Mouse (Mus musculus): ENCODE results near the gene Selplg.

Gene Selplg

DNA sequence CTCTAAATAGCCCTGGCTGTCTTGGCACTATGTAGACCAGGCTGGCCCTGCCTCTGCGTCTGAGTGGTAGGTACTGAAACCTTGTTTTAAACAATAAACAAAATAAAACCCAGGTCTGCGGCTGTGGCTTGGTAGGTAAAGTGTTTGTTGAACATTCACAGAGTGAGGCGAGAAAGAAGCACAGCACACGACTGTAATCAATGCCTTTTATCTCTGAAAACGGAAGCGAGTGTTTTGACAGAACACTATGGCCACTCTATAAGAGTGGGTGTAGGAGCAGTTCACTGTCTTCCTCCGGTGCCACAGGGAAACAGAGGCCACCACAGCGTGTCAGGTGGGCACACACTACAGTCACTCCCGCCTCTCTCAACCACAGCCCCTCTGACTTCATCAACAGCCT, 9.8 kb upstream of the Selplg start:
- TF ChIP-seq GATA4 (IDR thresholded peaks at IDR 0.05; ENCODE audit: insufficient replicate concordance, low read length) = no peak

- no peak for TF ChIP-seq GATA4 (IDR thresholded peaks at IDR 0.05; ENCODE audit: insufficient replicate concordance, low read length)
Observed at GRCm38 (mm10) chr5:113841243-113842225, 9.1 kb upstream of the Selplg start.

DNA sequence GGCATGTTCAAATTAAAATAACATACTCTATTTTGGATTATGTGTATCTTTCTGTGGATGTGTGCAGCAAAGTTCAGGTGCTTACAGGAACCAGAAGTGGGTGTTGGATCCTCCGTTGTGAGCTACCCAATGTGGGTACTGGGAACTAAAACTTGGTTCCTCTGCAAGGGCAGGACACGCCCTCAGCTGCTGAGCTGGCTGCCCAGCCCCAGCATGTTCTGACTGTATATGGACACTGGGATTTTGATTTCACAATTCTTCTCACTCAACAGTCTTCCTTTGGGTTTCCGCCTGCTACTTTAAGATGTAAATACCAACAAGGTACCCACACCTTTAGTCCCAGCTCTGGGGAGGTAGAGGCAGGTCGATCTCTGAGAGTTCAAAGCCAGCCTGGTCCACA, 8.0 kb upstream of the Selplg start:
- no peak for TF ChIP-seq GATA4 (IDR thresholded peaks at IDR 0.05; ENCODE audit: insufficient replicate concordance, low read length)

DNA sequence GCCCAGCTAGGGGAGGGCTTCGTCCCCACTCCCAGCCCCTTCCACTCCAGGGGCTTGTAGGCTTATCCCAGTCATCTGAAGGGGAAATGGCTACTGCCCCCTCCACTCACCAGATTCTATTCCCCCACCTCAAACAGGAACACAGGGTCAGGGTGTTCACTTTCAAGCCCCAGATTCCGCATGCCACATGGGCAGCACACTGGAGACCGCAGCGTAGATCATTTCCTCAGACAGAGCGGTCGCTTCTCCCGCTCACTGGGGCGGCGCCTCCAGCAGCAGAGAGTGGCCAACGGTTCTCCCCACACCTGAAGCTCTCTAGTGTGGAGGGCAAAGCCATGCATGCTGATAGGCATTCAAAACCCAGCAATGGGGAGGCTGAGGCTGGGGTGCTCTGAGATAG, 4.5 kb upstream of the Selplg start:
- no peak for TF ChIP-seq GATA4 (IDR thresholded peaks at IDR 0.05; ENCODE audit: insufficient replicate concordance, low read length)

DNA sequence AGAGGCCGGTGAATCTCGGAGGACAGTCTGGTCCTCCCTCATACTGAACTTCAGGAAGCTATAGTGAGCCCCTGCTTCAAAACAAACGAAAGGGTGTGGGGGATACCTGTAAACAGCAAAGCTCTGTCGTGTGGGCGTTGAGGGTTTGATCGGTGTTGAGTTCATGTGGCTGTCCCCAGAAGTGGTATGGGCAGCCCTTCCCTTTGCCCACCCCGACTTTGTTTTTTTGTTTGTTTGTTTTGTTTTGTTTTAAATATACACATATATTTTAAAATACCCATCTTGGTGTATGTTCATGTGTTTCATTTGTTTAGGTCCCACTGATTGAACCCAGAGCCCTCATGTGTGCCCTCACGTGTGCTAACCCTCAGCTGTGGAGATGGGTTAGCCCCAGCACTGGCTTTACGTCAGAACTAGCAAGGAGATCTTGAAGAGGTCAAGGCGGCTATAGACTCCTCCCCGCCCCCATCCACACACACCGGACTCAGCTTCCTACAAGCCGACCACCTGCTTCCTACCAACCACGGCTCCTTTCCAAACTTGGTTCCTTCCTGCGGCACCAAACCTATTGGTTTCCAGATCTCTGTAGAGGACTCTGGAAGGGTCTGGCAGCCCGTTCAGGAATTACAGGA, 988 bp upstream of the Selplg start:
- no peak for TF ChIP-seq GATA4 (IDR thresholded peaks at IDR 0.05; ENCODE audit: insufficient replicate concordance, low read length)

GRCm38 (mm10) chr5:113831741-113832140, 703 bp downstream of the Selplg start:
- no peak for TF ChIP-seq GATA4 (IDR thresholded peaks at IDR 0.05; ENCODE audit: insufficient replicate concordance, low read length)

DNA sequence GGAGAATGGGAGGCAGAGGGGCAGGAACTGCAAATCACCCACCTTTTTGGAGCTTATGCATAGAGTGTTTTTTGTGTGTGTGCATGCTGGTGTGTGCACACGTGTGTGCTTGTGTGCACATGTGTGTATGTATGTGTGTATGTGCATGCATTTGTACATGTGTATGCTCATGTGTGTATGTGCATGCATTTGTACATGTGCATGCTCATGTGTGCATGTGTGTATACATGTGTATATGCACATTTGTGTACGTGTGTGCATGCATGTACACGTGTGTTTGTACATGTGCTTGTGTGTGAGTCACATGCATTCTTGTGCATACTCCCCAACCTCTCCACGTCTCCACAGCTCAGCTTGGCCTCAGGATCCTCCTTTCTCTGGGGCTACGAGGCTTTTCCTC, 1.6 kb downstream of the Selplg start:
- TF ChIP-seq GATA4 (IDR thresholded peaks at IDR 0.05; ENCODE audit: insufficient replicate concordance, low read length) = no peak

DNA sequence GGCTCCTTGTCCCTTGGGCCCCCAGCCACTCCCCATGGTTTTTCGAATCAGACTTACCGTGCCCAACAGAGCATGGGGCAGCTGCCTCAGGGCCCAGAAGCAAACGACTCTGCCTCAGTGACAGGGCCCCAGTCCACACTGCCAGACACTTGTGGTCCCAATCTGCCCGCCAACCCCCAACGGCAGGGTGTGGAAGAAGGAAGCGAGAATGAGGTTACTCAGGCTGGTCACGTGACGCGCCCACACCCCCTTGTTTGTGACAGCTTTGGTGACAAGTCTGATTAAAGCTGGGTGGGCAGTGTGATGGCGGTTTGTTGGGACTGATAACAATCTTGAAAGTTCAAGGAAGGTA, 2.2 kb downstream of the Selplg start:
- no peak for TF ChIP-seq GATA4 (IDR thresholded peaks at IDR 0.05; ENCODE audit: insufficient replicate concordance, low read length)

DNA sequence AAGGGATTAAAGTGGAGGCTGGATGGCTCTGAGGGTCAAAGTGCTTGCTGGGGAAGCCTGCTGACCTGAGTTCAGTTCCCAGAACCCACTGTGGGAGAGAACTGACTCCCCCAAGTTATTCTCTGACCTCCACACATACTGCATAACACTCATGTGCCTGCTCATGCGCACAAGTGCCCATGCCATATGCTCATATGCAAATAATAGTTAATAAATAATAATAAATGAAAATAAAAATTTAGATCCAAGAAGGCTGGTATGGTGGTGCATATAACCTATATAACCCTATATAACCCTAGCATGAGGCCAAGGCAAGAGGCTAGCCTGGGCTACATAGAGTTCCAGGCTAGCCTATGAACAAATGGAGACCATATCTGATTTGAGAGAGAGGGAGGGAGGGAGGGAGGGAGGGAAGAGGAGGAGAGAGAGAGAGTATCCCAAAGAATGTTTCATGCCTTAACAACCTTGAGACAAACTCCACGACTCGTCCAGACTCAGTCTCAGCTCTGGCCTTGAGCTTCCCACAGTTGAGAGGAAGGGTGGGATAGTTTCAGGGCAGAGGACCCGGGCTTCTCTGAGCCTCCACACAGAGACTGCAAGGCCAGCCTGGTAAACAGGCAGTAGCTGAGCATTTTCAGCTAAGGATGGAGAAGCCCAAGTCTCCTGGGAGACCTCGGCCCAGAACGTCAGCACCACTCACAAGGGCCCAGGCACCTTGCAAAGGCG, 2.7 kb downstream of the Selplg start:
- no peak for TF ChIP-seq GATA4 (IDR thresholded peaks at IDR 0.05; ENCODE audit: insufficient replicate concordance, low read length)

DNA sequence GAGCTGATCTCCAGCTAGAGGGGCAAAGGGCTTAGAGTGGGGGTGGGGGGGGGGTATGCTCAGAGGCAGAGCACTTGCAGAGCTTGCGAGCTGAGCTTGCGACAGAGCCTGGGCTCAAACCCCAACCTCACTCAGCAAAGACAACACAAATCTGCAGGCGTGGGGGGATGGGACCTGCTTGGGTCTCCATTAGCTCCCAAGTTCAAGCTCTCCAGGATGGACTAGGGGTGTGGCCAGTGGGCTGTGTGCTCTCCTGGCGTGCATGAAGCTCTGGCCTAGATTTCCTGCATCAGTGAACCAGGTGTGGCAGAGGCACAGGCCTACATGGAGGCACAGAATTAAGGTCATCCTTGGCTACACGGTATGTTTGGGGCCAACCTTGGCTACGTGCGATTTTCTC, 4.0 kb downstream of the Selplg start:
- no peak for TF ChIP-seq GATA4 (IDR thresholded peaks at IDR 0.05; ENCODE audit: insufficient replicate concordance, low read length)

DNA sequence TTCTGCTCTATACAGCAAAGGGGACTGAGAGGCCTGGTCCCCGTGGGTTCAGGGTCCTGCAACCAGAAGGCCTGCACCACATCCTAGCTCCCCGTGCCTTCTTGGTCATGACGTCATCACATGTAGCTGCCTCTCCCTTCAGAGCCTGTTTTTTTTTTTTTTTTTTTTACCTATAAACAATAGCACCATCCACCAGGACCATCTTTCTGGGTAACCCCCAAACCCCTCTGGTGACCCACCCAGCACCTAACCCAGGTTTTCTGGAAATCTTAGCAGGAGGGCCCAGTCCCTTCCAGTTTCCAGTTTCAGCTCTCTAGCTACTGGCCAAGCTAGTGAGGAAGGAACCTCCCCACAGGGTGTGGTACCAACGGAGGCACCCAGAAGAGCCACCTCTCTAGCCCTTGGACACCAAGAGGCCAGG, 4.4 kb downstream of the Selplg start:
- TF ChIP-seq GATA4 (IDR thresholded peaks at IDR 0.05; ENCODE audit: insufficient replicate concordance, low read length) = no peak

GRCm38 (mm10) chr5:113826619-113827018, 5.8 kb downstream of the Selplg start:
- no peak for TF ChIP-seq GATA4 (IDR thresholded peaks at IDR 0.05; ENCODE audit: insufficient replicate concordance, low read length)

- no peak for TF ChIP-seq GATA4 (IDR thresholded peaks at IDR 0.05; ENCODE audit: insufficient replicate concordance, low read length)
Observed at GRCm38 (mm10) chr5:113825558-113825957, 6.9 kb downstream of the Selplg start.

GRCm38 (mm10) chr5:113824228-113824627, 8.2 kb downstream of the Selplg start:
- no peak for TF ChIP-seq GATA4 (IDR thresholded peaks at IDR 0.05; ENCODE audit: insufficient replicate concordance, low read length)

DNA sequence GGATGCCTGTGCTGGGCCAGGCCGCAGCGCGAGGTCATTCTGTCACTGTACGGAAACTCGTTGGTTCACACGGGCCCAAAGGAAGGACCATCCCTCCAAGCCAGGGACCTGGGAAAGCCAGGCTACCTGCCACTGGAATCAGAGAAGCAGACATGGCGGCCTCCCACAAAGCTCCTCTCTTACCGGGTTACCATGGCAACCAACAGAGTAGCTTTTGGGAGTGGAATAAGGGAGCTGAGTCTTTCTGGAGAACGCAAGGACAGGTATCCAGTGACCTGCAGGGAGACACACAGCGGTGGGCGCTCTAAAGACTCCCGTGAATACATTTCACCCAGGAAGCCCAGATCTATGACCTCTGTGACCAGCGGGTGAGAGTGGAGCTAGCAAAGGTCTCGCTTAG, 13.9 kb downstream of the Selplg start:
- TF ChIP-seq GATA4 (IDR thresholded peaks at IDR 0.05; ENCODE audit: insufficient replicate concordance, low read length) = no peak
